Mouse (Mus musculus) layer of hippocampus, adult 9-11 months (tissue): ENCODE measurements around the gene Mbd6.

Experiments used
- DNase-seq: peaks from one replicate; pipeline ENCODE4 v3.0.0; 2022

Mbd6 gene

GRCm38 (mm10) chr10:127261706-127262547 is 26.9 kb downstream of the Mbd6 start:
- DNase-seq: no peak

GRCm38 (mm10) chr10:127258489-127258888 is 30.3 kb downstream of the Mbd6 start:
- no peak for DNase-seq

GRCm38 (mm10) chr10:127257790-127258189 is 31.0 kb downstream of the Mbd6 start:
- DNase-seq: no peak

DNA sequence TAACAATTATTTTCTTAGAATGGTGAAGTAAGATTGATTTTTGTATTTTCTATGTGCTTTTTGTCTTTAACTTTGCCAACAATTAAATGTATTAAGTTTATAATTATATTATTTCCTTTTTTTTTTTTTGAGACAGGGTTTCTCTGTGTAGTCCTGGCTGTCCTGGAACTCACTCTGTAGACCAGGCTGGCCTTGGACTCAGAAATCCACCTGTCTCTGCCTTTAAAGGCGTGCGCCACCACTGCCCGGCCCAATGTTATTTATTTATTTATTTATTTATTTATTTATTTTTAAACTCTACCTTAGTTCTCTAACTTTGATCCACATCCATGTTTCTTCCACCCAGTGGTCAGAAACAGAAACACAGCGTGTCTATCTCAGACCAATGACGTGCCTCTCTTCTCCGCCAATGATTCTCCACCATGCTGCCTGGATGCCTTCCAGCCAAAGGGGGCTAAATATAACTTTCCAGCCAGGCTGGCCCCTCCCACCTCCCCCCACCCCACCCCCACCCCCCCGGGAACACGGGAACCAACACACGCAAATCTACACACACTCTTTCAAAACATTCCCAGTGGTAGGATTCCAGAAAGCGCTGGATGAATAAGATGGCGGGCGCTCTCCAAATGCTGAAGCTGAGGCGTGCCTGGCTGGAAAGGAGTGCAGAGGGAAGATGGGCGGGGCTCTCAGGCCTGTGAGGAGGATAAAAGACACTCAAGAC is 33.0 kb downstream of the Mbd6 start:
- no peak for DNase-seq

GRCm38 (mm10) chr10:127250810-127251209 is 38.0 kb downstream of the Mbd6 start:
- DNase-seq: no peak

DNA sequence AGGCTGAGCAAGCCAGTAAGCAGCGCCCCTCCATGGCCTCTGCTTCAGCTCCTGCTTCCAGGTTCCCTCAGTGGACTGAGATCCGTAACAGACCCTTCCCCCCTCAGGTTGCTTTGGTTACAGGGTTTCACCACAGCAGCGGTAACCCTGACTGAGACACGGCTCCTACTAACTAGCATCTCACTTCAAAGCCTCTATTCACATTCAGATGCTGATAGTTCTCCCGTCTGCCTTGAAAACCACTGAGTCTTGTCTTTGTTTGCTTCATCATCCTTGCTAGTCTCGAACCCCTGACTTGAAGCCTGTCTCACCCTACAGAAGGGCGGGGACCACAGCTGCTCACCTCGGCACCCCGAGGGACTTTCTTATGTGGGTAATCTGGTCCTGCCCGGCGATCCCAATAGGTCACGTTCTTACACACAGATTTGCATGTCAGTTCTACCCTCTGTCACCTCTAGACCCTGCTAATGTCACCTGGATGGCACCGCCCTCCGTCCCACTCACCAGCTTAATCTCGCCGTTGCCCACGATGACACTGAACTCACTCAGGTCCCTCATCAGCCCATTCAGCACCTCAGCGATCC is 50.5 kb downstream of the Mbd6 start:
- no peak for DNase-seq

DNA sequence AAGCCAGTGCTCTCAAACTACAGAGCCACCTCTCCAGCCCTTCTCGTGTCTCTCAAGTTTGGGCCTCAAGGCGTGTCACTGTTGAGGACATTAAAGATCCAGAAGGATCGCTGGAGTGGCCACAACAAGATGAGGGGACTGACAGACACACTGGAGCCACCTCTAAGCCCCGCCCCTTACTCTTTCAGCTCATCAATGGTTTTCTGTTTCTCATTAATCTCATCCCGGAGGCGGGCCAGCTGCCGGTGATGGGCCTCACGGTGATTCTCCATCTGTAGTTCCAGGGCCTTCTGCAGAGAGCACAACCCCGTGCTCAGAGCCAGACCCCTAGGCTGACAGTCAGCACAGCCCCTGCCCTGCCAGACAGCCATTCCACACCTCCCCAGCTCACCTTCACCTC is 52.3 kb downstream of the Mbd6 start:
- no peak for DNase-seq

DNA sequence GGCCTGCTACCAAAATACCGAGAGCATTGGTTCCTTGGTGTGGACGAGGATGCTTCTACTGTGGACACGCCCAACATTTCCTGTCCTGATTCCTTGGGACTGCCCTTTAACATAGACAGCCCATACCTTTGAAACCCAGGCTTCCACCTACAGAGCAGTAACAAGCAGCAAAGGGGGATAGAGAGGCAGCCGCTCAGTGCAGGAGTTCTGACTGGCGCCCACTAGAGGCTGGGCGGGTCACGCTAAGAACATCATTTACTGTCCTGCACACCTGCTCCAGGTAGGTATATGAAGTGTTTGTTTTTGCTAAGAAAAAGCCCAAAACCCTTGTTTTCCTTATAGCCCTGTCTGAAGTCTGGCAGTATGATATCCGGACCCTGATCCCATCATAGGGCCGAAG is 55.7 kb downstream of the Mbd6 start:
- no peak for DNase-seq
